Mouse (Mus musculus): ENCODE results near the gene Mup19.
"Not testable (repeated sequence)": the region's sequence is repeated elsewhere in the genome, so short reads cannot be mapped to it uniquely, and the experiment has no call there.

The Mup19 gene

GRCm38 (mm10) chr4:61782169-61782568 is at the start of gene Mup19:
Mup19 (minus strand) TSS chr4:61782269.
- DNase-seq (ENCODE audit: low spot score) = not testable (repeated sequence)

GRCm38 (mm10) chr4:61829211-61829610 is 47.1 kb upstream of the Mup19 start:
- DNase-seq (ENCODE audit: low spot score) = no peak

GRCm38 (mm10) chr4:61823185-61823584 is 41.1 kb upstream of the Mup19 start:
- DNase-seq (ENCODE audit: low spot score) = no peak

- DNase-seq (ENCODE audit: low spot score) = not testable (repeated sequence)
These were observed 40.5 kb upstream of the Mup19 start for GRCm38 (mm10) chr4:61822541-61822940.

- DNase-seq (ENCODE audit: low spot score) = no peak
These were observed 33.5 kb upstream of the Mup19 start for GRCm38 (mm10) chr4:61815602-61816001.

GRCm38 (mm10) chr4:61813435-61813834 is 31.4 kb upstream of the Mup19 start:
- DNase-seq (ENCODE audit: low spot score) = no peak

GRCm38 (mm10) chr4:61811193-61811592 is 29.1 kb upstream of the Mup19 start:
- peak; percentile 34 for DNase-seq (ENCODE audit: low spot score)

- DNase-seq (ENCODE audit: low spot score) = not testable (repeated sequence)
These were observed 26.9 kb upstream of the Mup19 start for GRCm38 (mm10) chr4:61808926-61809325.

- not testable (repeated sequence) for DNase-seq (ENCODE audit: low spot score)
These were observed 7.6 kb upstream of the Mup19 start for GRCm38 (mm10) chr4:61789699-61790098.

GRCm38 (mm10) chr4:61784231-61784630 is 2.2 kb upstream of the Mup19 start:
- DNase-seq (ENCODE audit: low spot score) = not testable (repeated sequence)
